Mouse (Mus musculus): ENCODE data around the gene Kcnk4. TPM values are rescaled to one million over a fixed set of nuclear protein-coding genes. Genes with fewer than 3 reads are reported as not detected.

The Kcnk4 gene
- polyA plus RNA-seq (2015; fragmentation: Nextera tagmentation; extraction: Ambion mirVana) = 0.42 and 0.71 TPM in 2 replicates

GRCm38 (mm10) chr19:6934195-6934977 lies at the start of gene Kcnk4:
Gene Kcnk4, minus strand, starts transcription at chr19:6934515.
- Histone ChIP-seq H3K9ac (replicated peaks; ENCODE audit: low read length) (peak within 1 kb of the TSS; percentile 66), H3K36me3 (ENCODE audit: insufficient read depth, low read length) (no peaks in the 10 kb centered on the region), H3K4me2 (replicated peaks; ENCODE audit: low read depth, low read length) (peak within 1 kb of the TSS; percentile 93), H3K4me3 (ENCODE audit: low read length) (peak within 1 kb of the TSS; percentile 50), H3K4me1 (ENCODE audit: insufficient read depth, low read length) (peaks cover 24% of the 10 kb centered on the region), H3K27me3 (ENCODE audit: insufficient read depth, low read length) (peaks cover 65% of the 10 kb centered on the region), H3K9me3 (ENCODE audit: low read length) (no peaks in the 10 kb centered on the region), H3K27ac (ENCODE audit: low read length) (no peak within 1 kb of the TSS)
- no peak; the same call in 1 of the 2 replicates for ATAC-seq (ENCODE audit: low FRiP score, low TSS enrichment)
- 15% methylated on average over 18 of the region's 23 CpGs for WGBS

- WGBS = 90% methylated on average over 5 of the region's 5 CpGs
- no peaks in the 10 kb centered on the region for H3K27me3 ChIP-seq (ENCODE audit: insufficient read depth, low read length)
- no peak overlapping the region for H3K4me2 ChIP-seq (replicated peaks; ENCODE audit: low read depth, low read length)
- H3K9ac ChIP-seq (replicated peaks; ENCODE audit: low read length) = no peak overlapping the region
- peaks cover 35% of the 10 kb centered on the region for H3K4me1 ChIP-seq (ENCODE audit: insufficient read depth, low read length)
- no peak overlapping the region for H3K27ac ChIP-seq (ENCODE audit: low read length)
- no peak for ATAC-seq (ENCODE audit: low FRiP score, low TSS enrichment)
- H3K36me3 ChIP-seq (ENCODE audit: insufficient read depth, low read length) = peaks cover 22% of the 10 kb centered on the region
- H3K4me3 ChIP-seq (ENCODE audit: low read length) = no peak overlapping the region
- H3K9me3 ChIP-seq (ENCODE audit: low read length) = no peaks in the 10 kb centered on the region
Observed at GRCm38 (mm10) chr19:6983621-6984020, 49.3 kb upstream of the Kcnk4 start.

GRCm38 (mm10) chr19:6981465-6981864 lies 47.1 kb upstream of the Kcnk4 start:
- H3K9me3 ChIP-seq (ENCODE audit: low read length) = no peaks in the 10 kb centered on the region
- H3K27ac ChIP-seq (ENCODE audit: low read length) = peak overlapping the region; percentile 95; the same call in 1 of the 2 replicates
- H3K4me3 ChIP-seq (ENCODE audit: low read length) = peak overlapping the region; percentile 72
- H3K9ac ChIP-seq (replicated peaks; ENCODE audit: low read length) = 0 out of 2 replicates have a peak overlapping the region, but pooled peaks have one; percentile 13
- H3K27me3 ChIP-seq (ENCODE audit: insufficient read depth, low read length) = no peaks in the 10 kb centered on the region
- peak overlapping the region; percentile 84; the same call in 1 of the 2 replicates for H3K4me2 ChIP-seq (replicated peaks; ENCODE audit: low read depth, low read length)
- H3K36me3 ChIP-seq (ENCODE audit: insufficient read depth, low read length) = peaks cover 34% of the 10 kb centered on the region
- ATAC-seq (ENCODE audit: low FRiP score, low TSS enrichment) = no peak
- peaks cover 43% of the 10 kb centered on the region for H3K4me1 ChIP-seq (ENCODE audit: insufficient read depth, low read length)
- WGBS = 97% methylated on average over 4 of the region's 4 CpGs

GRCm38 (mm10) chr19:6980381-6981093 lies 46.2 kb upstream of the Kcnk4 start, which contains the start of gene Fkbp2:
Gene Fkbp2, minus strand, starts transcription at chr19:6980501.
- Histone ChIP-seq H3K36me3 (ENCODE audit: insufficient read depth, low read length) (peaks cover 34% of the 10 kb centered on the region), H3K4me2 (replicated peaks; ENCODE audit: low read depth, low read length) (peak within 1 kb of the TSS; percentile 84), H3K4me3 (ENCODE audit: low read length) (peak within 1 kb of the TSS; percentile 72), H3K4me1 (ENCODE audit: insufficient read depth, low read length) (peaks cover 41% of the 10 kb centered on the region), H3K9me3 (ENCODE audit: low read length) (no peaks in the 10 kb centered on the region), H3K27ac (ENCODE audit: low read length) (peak within 1 kb of the TSS; percentile 95), H3K27me3 (ENCODE audit: insufficient read depth, low read length) (no peaks in the 10 kb centered on the region), H3K9ac (replicated peaks; ENCODE audit: low read length) (peak within 1 kb of the TSS; percentile 88)
- peak; percentile 90 for ATAC-seq (ENCODE audit: low FRiP score, low TSS enrichment)
- WGBS = 2% methylated on average over 38 of the region's 38 CpGs

DNA sequence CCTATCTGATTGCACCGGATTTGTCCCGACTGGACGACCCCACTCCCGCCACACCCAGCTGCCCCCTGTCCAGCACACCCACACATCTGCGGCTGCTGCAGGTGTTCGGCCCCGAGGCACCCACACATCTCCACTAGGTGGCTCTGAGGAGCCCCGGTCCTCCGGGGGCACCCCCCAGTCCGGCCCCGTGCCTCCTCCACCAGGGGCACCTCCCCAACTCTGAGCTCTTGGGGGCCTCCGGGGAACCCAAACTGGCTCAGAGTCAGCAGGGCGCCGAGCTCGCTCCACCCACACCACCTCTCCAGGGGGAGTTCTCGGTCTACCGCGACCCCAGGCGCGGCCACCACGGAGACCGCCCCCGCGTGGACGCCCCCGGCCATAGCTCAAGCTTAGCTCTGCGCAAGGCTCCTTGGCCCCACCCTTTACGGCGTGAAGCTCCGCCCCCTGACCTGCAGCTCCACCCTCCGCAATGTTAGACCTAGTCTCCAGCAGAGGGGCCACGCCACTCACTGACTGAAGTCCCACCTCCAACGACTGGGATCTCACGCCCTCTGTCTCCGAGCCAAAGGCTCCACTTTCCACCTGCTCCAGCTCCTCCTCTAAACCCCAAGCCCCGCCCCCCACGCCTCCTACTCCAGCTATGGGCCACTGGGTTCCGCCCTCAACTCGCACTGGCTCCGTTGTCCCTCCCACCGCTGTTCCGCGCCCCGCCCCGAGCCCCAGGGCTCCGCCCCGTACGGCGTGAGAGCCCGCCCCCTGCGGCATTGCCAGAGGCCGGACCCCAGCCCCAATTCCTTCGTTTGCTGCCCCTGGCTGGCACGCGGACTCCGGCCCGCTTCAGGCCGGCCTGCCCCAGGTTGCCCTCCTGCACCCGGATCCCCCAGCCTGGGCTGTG lies 45.4 kb upstream of the Kcnk4 start:
- Histone ChIP-seq H3K9me3 (ENCODE audit: low read length) (no peaks in the 10 kb centered on the region), H3K27ac (ENCODE audit: low read length) (peak overlapping the region; percentile 95), H3K4me3 (ENCODE audit: low read length) (peak overlapping the region; percentile 72), H3K4me1 (ENCODE audit: insufficient read depth, low read length) (peaks cover 41% of the 10 kb centered on the region), H3K27me3 (ENCODE audit: insufficient read depth, low read length) (no peaks in the 10 kb centered on the region), H3K4me2 (replicated peaks; ENCODE audit: low read depth, low read length) (peak overlapping the region; percentile 84), H3K9ac (replicated peaks; ENCODE audit: low read length) (peak overlapping the region; percentile 88), H3K36me3 (ENCODE audit: insufficient read depth, low read length) (peaks cover 26% of the 10 kb centered on the region)
- ATAC-seq (ENCODE audit: low FRiP score, low TSS enrichment) = peak; percentile 93
- under 1% methylated on average over 57 of the region's 59 CpGs for WGBS

DNA sequence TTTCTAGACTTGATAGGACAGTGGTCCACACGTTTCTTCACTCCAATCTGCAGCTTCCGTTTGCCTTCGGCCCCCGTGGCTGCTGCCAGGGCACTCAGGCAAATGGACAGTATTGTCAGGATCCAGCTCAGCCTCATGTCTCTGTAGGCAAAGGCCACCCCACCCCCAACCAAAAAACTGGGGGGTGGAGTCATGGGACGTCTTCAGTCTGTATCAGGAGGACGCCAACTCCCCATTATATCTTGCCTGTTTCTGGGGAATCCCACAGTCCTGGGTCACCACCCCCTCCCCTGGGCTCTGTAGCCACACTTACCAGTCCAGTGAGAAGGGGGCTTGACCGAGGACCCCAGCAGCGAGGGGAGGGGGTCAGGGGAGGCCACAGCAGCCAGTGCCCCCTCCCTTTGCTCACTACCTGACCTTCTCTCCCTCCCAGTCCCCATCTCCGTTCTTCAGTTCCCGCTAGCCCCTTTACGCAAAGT lies 44.7 kb upstream of the Kcnk4 start:
- H3K27ac ChIP-seq (ENCODE audit: low read length) = peak overlapping the region; percentile 85
- WGBS = 6% methylated on average over 10 of the region's 11 CpGs
- peaks cover 41% of the 10 kb centered on the region for H3K4me1 ChIP-seq (ENCODE audit: insufficient read depth, low read length)
- peak overlapping the region; percentile 72 for H3K4me3 ChIP-seq (ENCODE audit: low read length)
- ATAC-seq (ENCODE audit: low FRiP score, low TSS enrichment) = no peak
- H3K36me3 ChIP-seq (ENCODE audit: insufficient read depth, low read length) = peaks cover 22% of the 10 kb centered on the region
- H3K9ac ChIP-seq (replicated peaks; ENCODE audit: low read length) = peak overlapping the region; percentile 74
- peak overlapping the region; percentile 84 for H3K4me2 ChIP-seq (replicated peaks; ENCODE audit: low read depth, low read length)
- H3K9me3 ChIP-seq (ENCODE audit: low read length) = no peaks in the 10 kb centered on the region
- H3K27me3 ChIP-seq (ENCODE audit: insufficient read depth, low read length) = no peaks in the 10 kb centered on the region

DNA sequence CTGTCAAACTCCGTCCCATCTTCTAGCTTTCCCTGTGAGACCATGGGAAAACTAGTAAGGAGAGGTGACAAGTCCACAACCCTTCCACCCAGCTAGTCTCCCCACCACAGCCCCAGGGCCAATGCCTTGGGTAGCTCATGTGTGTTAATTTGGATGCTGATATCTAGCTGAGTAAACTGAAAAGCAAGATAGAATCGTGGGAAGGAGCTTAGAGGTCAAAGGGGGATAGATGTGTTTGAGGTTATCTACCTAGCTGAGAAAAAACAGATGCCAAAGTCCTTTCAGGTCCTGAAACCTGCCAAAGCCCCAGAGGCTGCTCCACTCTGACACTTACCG lies 44.3 kb upstream of the Kcnk4 start:
- Histone ChIP-seq H3K4me1 (ENCODE audit: insufficient read depth, low read length) (peaks cover 46% of the 10 kb centered on the region), H3K9me3 (ENCODE audit: low read length) (no peaks in the 10 kb centered on the region), H3K36me3 (ENCODE audit: insufficient read depth, low read length) (peaks cover 20% of the 10 kb centered on the region), H3K27me3 (ENCODE audit: insufficient read depth, low read length) (no peaks in the 10 kb centered on the region), H3K9ac (replicated peaks; ENCODE audit: low read length) (peak overlapping the region; percentile 74), H3K4me3 (ENCODE audit: low read length) (peak overlapping the region; percentile 72), H3K27ac (ENCODE audit: low read length) (peak overlapping the region; percentile 85), H3K4me2 (replicated peaks; ENCODE audit: low read depth, low read length) (peak overlapping the region; percentile 84)
- ATAC-seq (ENCODE audit: low FRiP score, low TSS enrichment) = no peak
- WGBS = 40% methylated on average over 3 of the region's 3 CpGs

DNA sequence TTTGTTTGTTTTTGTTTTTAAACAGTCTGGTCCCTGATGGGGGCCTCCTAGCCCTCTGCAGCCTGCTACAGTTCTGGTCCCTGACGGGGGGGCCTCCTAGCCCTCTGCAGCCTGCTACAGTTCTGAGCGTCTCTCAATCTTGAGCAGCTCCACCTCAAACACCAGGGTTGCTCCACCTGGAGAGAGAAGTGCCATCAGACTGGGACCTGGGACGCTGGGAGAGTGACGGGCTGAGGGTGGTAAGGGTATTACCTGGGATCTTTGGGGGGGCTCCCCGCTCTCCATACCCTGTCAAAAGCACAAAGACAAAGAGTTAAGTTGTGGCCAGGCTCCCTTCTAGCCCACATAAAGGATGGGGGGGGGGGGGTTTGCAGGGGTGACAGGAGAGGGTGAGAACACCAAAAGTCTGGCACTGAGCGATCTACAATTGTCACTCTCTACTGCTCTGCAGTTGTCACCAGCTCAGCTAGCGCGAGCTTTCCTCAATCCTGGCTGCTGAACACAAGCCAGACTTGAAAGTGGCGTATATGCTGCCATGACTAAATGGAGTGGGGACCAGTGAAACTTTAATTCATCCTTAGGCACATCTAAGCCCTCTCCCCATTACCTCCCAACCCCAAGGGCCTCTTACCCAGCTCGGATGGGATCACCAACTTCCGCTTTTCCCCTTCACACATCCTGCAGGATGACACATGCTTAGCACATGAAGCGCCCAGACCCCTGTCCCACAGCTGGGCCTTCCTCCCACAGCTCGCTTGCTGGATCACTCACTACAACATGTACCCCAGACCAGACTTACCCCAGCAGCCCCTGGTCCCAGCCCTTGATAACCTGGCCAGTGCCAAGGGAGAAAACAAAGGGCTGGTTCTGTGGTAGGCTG lies 43.7 kb upstream of the Kcnk4 start:
- Histone ChIP-seq H3K9ac (replicated peaks; ENCODE audit: low read length) (0 out of 2 replicates have a peak overlapping the region, but pooled peaks have one; percentile 13), H3K4me3 (ENCODE audit: low read length) (no peak overlapping the region; the same call in 1 of the 2 replicates), H3K4me2 (replicated peaks; ENCODE audit: low read depth, low read length) (peak overlapping the region; percentile 84; the same call in 1 of the 2 replicates), H3K27ac (ENCODE audit: low read length) (no peak overlapping the region), H3K36me3 (ENCODE audit: insufficient read depth, low read length) (peaks cover 20% of the 10 kb centered on the region), H3K4me1 (ENCODE audit: insufficient read depth, low read length) (peaks cover 46% of the 10 kb centered on the region), H3K27me3 (ENCODE audit: insufficient read depth, low read length) (no peaks in the 10 kb centered on the region), H3K9me3 (ENCODE audit: low read length) (no peaks in the 10 kb centered on the region)
- ATAC-seq (ENCODE audit: low FRiP score, low TSS enrichment) = no peak
- WGBS = 81% methylated on average over 13 of the region's 13 CpGs
